Mouse (Mus musculus) layer of hippocampus, adult 18-20 months (tissue): ENCODE data around the gene Gas1. TPM values are rescaled to one million over a fixed set of nuclear protein-coding genes. Genes with fewer than 3 reads are reported as not detected.

Experiments used
- DNase-seq, 2 experiments: peaks; one replicate each; pipeline ENCODE4 v3.0.0; 2022; ENCODE audit warnings: low spot score in 2 of 2
- total RNA-seq, 2 experiments: library from RNA; stranded (reverse); gene quantifications; 2 replicates each; pipeline ENCODE4 v1.2.3; 2021

Gas1 gene
- total RNA-seq, 2 experiments from 2014 or later = 7.9 to 9.6 TPM

DNA sequence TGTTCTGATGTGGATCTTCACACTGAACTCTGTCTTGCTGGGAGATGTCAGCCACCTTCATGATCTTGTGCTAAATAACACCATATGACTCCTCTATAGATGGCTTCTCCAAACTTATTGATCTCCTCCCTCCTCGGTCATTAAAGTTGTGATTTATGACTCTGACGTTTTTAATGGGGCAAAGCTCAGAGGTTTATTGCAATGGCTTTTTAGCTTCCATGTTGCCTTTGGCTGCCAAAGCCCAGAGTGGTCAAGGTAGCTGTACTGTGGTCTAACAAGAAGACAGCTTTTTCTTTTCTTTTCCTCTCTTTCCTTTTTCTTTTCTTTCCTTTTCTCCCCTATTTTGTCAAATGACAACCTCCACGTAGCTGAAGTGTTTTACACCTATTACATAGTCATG lies 52.1 kb downstream of the Gas1 start:
- DNase-seq = no peak

DNA sequence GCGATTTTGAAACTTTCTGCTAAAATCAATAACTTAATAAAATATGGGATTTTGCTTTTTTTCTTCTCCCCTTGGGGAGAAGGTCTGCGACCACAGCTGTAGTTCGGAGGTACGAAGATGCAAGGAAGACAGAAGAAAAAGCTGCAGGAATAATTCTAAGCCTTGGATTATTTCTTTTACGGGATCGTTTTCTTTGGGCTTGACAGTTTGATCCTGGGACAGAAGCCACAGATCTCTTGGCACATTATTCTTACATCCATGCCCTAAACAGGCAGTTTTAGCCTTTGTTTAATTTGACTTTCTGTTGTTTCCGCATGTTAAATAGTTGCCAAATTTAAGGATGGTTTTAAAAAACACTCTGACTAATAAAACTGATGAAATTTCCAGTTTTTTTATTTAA lies 52.7 kb downstream of the Gas1 start:
- no peak for DNase-seq
